Mouse (Mus musculus) adrenal gland, postnatal 25 days (tissue): Measurements from ENCODE around the gene Espn. TPM values are rescaled to one million over a fixed set of nuclear protein-coding genes. Genes with fewer than 3 reads are reported as not detected.

ENCODE experiments used
- DNase-seq: peaks from one replicate; pipeline ENCODE4 v3.0.0; 2021; ENCODE audit warnings: mixed read lengths
- total RNA-seq: library from RNA; stranded (reverse); gene quantifications from 2 replicates; pipeline ENCODE4 v1.2.3, GENCODE M21; 2021

Gene Espn
- total RNA-seq, 1 experiment from 2014 or later, result 1.2 TPM

DNA sequence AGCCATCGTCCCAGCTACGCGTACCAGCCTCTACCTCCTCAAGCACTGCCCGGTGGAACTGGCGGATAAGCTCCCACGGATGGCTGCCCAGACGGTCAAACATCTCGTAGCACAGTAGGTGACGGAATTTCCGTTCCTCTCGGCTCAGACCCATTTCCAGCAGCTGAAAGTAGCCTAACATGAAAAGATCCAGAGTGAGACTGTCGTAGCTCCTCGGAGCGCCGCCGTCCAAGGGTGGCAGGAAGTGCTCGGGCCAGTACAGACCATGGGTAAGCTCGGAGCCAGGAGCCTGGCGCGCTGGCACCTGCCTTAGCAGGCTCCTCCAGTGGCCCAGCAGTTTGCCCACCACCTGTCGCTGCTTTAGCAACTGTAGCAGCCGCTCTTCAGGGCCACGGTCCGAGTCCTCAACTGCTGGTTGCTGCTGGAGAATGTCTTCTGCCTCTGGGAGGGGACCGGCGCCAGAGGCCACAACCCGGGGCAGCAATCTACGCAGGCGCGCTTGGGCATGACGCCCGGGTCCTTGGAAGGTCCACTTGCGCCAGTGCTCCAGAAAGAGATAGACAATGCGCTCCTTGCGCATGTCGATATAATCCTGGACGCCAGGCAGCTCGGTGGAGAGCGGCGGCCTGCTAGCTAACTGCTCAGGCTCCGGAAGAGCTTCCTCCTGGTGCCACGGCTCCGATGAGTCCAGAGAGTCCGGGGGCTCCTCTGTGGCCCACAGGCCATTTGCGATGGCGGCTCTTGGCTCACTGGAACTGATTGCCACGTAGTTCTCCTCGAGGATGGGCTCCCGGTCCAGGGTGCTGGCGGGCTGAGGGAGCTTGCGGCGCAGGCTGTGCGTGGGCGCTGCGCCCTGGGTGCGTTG lies 26.8 kb downstream of the Espn start:
- peak; percentile 70 for DNase-seq

DNA sequence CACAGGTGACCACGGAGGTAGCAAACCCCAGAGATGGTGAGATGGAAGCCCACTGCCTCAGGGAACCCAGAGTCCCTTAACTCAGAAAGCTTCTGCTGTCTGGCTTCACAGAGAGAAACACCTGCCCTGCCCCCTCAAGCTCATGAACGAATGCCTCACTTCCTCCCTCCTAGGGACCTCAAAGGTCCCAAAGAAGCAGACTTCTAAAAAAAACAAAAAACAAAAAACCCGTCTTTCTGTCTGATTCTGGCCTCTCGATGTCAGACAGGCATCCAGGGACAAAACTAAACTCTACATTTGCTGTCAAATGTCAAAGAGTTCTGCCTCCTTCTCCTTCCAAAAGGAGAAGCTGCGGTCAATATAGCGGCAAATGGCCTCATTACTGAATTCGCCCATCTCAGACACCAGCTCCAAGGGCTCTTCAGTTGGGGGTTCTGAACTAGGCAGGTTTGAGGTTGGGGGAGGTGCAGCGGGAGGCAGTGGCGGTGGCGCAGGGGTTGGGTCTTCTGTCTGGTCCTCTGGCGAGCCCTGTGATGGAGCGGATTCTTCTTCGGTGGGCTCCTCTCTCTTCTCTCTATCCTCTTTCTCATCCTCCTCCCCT lies 27.7 kb downstream of the Espn start:
- no peak for DNase-seq

- no peak for DNase-seq
Measured at GRCm38 (mm10) chr4:152121183-152121505, 31.0 kb downstream of the Espn start.

DNA sequence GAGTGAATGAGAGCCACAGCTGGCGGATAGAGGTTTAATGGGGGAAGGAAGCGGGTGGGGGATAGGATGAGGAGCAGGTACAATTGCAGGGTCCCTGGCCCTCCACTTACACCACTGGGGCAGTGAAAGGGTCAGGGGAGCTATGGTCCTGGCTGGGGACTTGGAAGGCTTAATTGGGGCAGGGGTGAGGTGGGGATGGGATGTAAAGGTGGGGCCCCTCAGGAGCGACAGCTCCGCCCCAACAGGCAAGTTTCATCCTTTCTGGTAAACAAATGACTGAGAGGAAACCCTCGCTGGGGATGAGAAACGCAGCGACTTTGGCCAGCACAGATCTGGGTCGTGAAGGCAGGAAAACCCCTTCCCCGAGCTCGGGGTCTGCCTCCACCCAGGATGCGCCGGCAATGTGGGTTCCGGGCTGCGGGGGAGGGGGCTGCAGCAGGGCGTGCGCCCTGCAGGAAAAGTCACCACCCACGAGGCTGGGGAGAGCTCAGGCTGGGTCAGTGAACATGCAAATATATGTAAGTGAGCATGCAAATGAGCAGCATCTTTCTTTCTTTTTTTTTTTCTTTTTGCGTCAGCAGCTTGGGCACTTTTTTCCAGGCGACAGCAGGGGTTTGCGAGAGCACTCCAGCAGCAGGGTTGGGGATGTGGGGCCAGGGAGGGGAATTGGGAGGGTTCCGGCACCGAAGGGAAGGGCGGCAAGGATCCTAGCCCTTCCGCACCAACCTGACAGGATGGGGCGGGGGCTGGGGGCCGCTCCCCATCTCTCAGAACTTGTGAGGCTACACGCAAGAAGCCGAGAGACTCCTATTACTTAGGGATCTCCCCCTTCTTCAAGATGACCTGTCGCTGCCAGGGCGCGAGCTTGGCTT lies 31.6 kb downstream of the Espn start:
- no peak for DNase-seq

DNA sequence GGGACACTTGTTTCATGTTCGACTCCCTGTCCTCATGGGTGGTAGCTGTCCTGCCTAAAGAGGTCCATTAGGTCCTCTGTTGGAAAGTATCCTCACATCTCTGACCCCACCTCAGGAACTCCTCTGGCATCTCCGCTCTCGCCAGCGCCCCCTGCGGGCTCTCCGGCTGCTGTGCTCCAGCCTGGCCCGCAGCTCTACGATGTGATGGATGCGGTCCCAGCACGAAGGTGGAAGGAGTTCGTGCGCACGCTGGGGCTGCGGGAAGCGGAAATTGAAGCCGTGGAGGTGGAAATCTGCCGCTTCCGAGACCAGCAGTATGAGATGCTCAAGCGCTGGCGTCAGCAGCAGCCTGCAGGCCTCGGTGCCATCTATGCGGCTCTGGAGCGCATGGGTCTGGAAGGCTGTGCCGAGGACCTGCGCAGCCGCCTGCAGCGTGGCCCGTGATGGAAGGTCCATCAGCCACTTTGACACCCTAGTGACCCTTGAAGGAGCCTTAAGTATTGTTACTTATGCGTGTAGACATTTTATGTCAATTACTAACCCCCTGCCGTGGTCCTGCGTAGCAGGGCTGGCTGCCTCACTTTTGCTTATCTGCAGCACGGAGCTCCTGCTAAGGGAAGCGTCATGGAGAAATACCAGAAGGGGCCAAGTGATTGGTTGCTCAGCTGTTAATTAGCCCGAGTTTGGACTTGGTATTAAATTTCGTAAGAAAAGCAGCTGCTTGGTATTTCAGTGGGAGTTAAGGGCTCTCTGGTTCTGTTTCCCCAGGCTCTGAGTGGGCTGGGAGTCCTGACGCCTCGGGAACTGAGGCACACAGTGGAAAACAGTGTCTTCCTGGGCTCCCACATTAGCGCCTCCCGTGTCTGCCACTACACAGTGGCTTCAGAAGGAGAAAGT lies 32.5 kb downstream of the Espn start:
- peak; percentile 46 for DNase-seq

DNA sequence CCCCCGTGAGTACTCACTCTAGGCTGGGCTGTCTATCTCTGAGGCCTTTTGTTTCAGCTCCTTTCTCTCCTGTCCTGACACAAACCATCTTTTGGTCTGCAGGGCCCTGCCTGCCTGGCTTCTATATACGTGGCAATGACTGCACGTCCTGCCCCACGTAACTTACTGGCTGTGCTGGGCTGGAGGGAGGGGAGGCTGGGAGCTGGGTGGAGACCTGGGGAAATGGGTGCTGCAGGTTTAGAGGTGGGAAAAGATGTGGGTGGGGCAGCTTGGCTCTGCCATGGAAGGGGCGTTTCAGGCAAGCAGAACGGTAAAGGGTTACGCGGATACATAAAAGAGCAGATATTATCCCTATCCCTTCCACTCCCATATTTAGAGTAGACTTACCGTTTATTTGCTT lies 34.6 kb downstream of the Espn start:
- no peak for DNase-seq

DNA sequence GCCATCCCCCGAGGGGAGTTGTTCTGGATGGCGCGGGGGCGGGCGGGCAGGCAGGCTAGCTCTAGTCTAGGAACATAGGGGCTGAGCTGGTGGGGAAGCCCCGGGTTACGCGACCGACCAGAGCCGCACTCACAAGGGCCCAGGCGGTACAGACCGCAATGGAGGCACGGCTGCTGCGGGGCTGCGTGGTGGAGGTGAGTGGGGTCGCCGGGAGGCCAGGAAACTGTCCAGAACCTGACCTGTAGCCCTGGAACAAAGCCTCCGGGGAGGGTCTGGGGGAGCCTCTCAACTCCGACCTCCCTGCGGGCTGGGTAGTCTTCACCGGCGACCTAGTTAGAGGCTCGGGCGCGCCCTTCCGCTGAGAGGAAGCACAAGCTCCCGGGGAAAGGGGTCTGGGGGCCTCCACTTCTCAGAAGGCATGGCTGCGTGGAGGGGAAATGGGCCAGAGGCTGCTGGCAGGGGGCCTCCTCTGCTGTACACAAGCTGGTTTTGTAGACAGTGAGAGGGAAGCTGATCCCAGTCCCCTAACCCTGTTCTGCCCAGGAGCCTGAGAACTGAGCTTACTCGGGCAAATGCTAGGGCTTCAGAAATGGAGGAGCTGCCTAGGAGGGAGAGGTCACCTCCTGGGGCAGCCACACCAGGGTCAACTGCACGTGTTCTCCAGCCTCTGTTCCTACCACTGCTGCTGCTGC lies 36.1 kb downstream of the Espn start, which contains the start of gene Tnfrsf25:
TSS of gene Tnfrsf25 (plus strand) at position 14 of the 692 bp plus-strand sequence.
- DNase-seq, result no peak

- DNase-seq, result no peak
Measured at GRCm38 (mm10) chr4:152114080-152114479, 38.1 kb downstream of the Espn start.

DNA sequence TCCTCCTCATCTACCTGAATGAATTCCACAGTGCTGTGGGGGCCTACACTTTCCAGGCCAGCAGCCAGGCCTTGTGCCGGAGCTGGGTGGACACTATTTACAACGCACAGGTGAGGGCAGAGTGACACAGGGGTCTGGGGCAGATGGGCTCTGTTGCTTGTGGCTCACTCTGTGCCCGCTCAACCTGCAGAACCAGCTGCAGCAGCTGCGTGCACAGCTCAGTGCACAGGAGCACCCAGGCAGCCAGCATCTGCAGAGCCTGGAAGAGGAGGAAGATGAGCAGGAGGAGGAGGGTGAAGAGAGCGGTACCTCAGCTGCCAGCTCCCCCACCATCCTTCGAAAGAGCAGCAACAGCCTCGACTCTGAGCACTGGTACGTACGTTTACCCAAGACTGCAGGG lies 39.8 kb downstream of the Espn start:
- DNase-seq, result no peak

- DNase-seq, result no peak
Measured at GRCm38 (mm10) chr4:152110689-152111088, 41.5 kb downstream of the Espn start.

- DNase-seq, result no peak
Measured at GRCm38 (mm10) chr4:152109509-152109908, 42.7 kb downstream of the Espn start.

DNA sequence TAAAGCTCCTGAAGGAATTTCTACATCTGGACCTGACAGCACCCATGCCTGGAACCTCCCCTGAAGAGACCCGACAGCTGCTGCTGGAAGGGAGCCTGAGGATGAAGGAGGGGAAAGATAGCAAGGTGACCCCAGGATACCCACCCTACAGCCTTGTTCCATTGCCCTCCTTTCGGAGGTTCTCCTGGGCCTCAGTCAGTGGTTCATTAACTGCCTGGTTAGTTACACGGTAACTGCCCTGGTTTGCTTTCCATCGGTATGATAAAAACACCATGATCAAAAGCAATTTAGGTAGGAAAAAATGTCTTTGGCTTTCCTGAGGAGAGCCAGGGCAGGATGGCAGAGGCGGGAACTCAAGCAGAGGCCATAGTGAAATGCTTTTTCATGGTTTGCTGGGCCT lies 43.5 kb downstream of the Espn start:
- DNase-seq, result no peak

DNA sequence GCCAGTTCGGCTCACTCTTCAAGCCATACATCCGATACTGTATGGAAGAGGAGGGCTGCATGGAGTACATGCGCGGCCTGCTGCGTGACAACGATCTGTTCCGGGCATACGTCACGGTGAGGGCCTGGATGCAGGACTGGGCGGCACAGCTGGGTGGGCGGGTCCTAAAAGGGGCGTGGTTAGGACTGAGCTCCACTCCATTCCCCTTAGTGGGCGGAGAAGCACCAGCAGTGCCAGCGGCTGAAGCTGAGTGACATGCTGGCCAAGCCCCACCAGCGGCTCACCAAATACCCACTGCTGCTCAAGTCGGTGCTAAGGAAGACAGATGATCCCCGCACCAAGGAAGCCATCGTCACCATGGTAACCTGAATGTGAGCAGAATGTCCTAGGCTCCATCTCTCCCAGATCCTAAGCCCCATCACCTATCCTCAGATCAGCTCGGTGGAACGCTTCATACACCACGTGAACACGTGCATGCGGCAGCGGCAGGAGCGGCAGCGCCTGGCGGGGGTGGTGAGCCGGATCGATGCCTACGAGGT lies 44.1 kb downstream of the Espn start:
- DNase-seq, result peak; percentile 79

DNA sequence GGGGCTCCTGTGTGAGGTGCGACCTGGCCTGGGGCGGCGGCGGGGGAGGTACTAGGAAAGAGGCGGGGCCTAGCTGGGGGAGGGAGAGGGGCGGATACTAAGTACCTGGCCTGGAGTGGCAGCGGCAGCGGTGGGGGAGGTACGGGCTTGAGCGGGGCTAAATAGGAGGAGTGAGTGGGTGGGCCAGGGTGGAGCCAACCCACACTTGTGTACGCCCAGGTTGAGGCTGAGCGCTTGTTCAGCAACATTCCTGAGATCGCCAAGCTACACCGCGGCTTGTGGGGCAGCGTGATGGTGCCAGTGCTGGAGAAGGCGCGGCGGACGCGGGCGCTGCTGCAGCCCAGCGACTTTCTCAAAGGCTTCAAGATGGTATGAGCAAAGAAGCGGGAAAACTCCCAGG lies 44.7 kb downstream of the Espn start:
- no peak for DNase-seq

- no peak for DNase-seq
Measured at GRCm38 (mm10) chr4:152106746-152107145, 45.4 kb downstream of the Espn start.

- DNase-seq, result peak; percentile 75
Measured at GRCm38 (mm10) chr4:152103025-152103424, 49.1 kb downstream of the Espn start.

DNA sequence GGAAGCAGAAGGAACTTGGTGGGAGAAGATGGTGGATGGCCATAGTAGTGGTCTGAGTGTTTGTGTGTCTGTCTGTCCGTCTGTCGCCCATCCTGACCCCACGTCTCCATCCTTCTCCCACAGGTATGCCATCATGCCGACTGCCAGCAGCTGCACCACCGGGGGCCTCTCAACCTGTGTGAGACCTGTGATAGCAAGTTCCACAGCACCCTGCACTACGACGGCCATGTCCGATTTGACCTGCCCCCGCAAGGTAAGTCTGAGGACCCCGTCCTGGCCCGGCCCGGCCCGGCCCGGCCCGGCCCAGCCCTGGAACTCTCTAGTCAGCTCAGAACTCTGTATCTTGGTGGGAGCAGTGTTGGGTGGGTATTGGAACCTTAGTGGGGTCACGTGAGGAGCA lies 50.2 kb downstream of the Espn start:
- DNase-seq, result no peak

DNA sequence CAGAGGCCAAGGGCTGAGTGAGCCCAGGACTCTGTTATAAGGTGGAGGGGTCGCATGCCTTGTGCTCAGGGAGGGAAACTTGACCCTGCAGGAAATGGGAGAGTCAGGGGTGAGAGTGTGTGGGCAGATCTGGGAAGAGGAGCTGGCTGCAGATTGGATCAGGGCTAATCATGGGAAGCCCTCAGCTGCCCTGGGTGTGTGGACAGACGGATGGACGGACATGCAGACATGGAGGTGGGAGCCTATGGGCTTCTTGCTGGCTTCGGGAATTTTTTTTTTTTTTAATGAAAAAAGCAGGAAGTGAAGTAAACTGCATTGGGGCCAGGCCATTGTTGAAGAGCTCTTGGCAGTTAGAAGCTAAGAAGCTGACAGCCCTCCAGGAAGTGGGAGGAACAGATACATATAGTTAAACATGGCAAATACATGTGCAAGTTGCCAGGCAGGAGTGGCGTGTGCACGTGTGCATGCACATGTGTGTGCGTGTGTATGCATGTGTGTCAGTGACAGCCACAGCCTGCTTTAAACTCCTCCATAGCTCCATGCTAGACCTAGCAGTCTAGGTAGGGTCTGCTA lies 51.0 kb downstream of the Espn start:
- DNase-seq, result no peak

DNA sequence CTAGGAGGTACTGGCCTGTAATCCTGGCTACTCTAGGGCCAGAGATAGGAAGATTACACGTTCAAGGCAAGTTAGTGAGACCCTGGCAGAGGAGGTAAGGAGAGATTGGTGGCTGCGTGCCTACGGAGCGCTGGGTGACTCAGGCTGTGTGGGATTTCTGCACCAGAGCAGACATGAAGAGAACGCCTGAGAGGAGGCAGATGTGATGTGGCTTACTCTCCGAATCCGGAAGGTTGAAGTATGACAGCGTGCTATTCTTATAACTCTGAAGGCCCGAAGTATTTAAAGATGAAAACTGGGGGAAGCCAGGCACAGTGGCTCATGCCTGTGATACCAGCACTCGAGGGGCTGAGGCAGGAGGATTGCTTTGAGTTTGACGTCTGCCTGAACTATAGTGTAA lies 51.6 kb downstream of the Espn start:
- no peak for DNase-seq
